8 mouse cellular contexts compared by ENCODE assay signal in genomic region chr17:46783222-46783565, GRCm38 (mm10). TPM values are rescaled to one million over a fixed set of nuclear protein-coding genes. Genes with fewer than 3 reads are reported as not detected.
DNase-seq lines count a peak whose midpoint lies in the region; ATAC-seq and TF ChIP-seq lines count a peak whose summit lies in the region.

No protein-coding gene starts in this region.

- H3K79me2 ChIP-seq in macrophage (ENCODE audit: inconsistent target) = peaks cover 39% of the 10 kb centered on the region

- H3K27me3 ChIP-seq in heart, embryonic 11.5 days (ENCODE audit: control insufficient read depth, insufficient read depth, low read length) = no peaks in the 10 kb centered on the region
- no peaks in the 10 kb centered on the region for H3K27me3 ChIP-seq in forebrain, embryonic 16.5 days (replicated peaks; ENCODE audit: control insufficient read depth, insufficient read depth, low read length)

- intact Hi-C loops in heart, postnatal 25 days (cut with DNase I) = loop anchor here (2.0 kb wide), 1 partner anchor 104 kb away; no protein-coding TSS in a partner anchor

- no peak; the same call in 1 of the 2 replicates for ATAC-seq in heart, embryonic 11.5 days (replicated peaks; ENCODE audit: insufficient number of reproducible peaks, low FRiP score, low TSS enrichment)
- ATAC-seq in forebrain, embryonic 16.5 days = no peak; the same call in 1 of the 2 replicates

- DNase-seq in heart, postnatal 25 days (ENCODE audit: low spot score) = no peak
- DNase-seq in ES-E14 (ENCODE audit: low read depth, low spot score) = no peak
- no peak for DNase-seq in natural killer cell, adult 2 months (ENCODE audit: low spot score in 2 of 2)
- no peak for DNase-seq in layer of hippocampus, adult 9-11 months
- no peak for DNase-seq in cerebellum, postnatal 25 days

- 79% methylated on average over 2 of the region's 2 CpGs for WGBS in heart, embryonic 11.5 days (ENCODE audit: insufficient replicate concordance)
- WGBS in forebrain, embryonic 16.5 days = 73% methylated on average over 2 of the region's 2 CpGs
- 94% methylated on average over 2 of the region's 2 CpGs for WGBS in macrophage (ENCODE audit: missing documents)

- H3K4me3 ChIP-seq in heart, embryonic 11.5 days (ENCODE audit: low read depth, low read length) = peak overlapping the region; percentile 77
- peak overlapping the region; percentile 18 to 82; a peak in 2 of 4 replicates for H3K4me3 ChIP-seq in ES-E14 (ENCODE audit: insufficient read depth in 1 of 2, low read depth in 1 of 2, low read length in 2 of 2, poor library complexity in 1 of 2, severe bottlenecking in 1 of 2)
- H3K4me3 ChIP-seq in forebrain, embryonic 16.5 days (replicated peaks; ENCODE audit: low read length) = peak overlapping the region; percentile 76
- peak overlapping the region; percentile 80 for H3K4me3 ChIP-seq in macrophage (ENCODE audit: inconsistent target)

- in situ Hi-C loops in ES-E14 (cut with MboI; ENCODE audit: low sequenced_read_pairs in 2 of 2, unreplicated experiment in 2 of 2) = no loop called here

- H3K4me1 ChIP-seq in heart, embryonic 11.5 days (ENCODE audit: control insufficient read depth, insufficient read depth, low read length) = no peaks in the 10 kb centered on the region
- peaks cover 4 to 10% of the 10 kb centered on the region in 2 experiments for H3K4me1 ChIP-seq in ES-E14 (ENCODE audit: control insufficient read depth in 2 of 2, insufficient read depth in 2 of 2, low read length in 2 of 2, poor library complexity in 1 of 2)
- H3K4me1 ChIP-seq in forebrain, embryonic 16.5 days (replicated peaks; ENCODE audit: control insufficient read depth, insufficient read depth, low read length) = peaks cover 9% of the 10 kb centered on the region

- H3K9me3 ChIP-seq in heart, embryonic 11.5 days (replicated peaks; ENCODE audit: control insufficient read depth, low read length) = no peaks in the 10 kb centered on the region
- no peaks in the 10 kb centered on the region for H3K9me3 ChIP-seq in ES-E14 (ENCODE audit: control insufficient read depth, insufficient read depth, low read depth, low read length)
- H3K9me3 ChIP-seq in forebrain, embryonic 16.5 days (ENCODE audit: control insufficient read depth, low read length) = no peaks in the 10 kb centered on the region

- no peak overlapping the region for H3K9ac ChIP-seq in heart, embryonic 11.5 days (ENCODE audit: low read depth, low read length)
- peak overlapping the region; percentile 27; the same call in 1 of the 2 replicates for H3K9ac ChIP-seq in ES-E14 (ENCODE audit: insufficient read depth, low read depth, low read length, poor library complexity, severe bottlenecking)
- no peak overlapping the region for H3K9ac ChIP-seq in forebrain, embryonic 16.5 days (replicated peaks; ENCODE audit: low read depth, low read length)

- peak overlapping the region; percentile 69 for H3K4me2 ChIP-seq in heart, embryonic 11.5 days
- peak overlapping the region; percentile 60 for H3K4me2 ChIP-seq in forebrain, embryonic 16.5 days (ENCODE audit: low read length)

- H3K27ac ChIP-seq in heart, embryonic 11.5 days (ENCODE audit: low read depth, low read length) = peak overlapping the region; percentile 85; the same call in 1 of the 2 replicates
- H3K27ac ChIP-seq in ES-E14 (ENCODE audit: insufficient read depth, low read depth, low read length, poor library complexity, severe bottlenecking) (no peak overlapping the region; the same call in 1 of the 2 replicates), macrophage (no peak overlapping the region)
- peak overlapping the region; percentile 94; the same call in 1 of the 2 replicates for H3K27ac ChIP-seq in forebrain, embryonic 16.5 days (ENCODE audit: low read length)

- peaks cover 19% of the 10 kb centered on the region for H3K36me3 ChIP-seq in heart, embryonic 11.5 days (ENCODE audit: control insufficient read depth, insufficient read depth, low read length)
- peaks cover 27% of the 10 kb centered on the region for H3K36me3 ChIP-seq in ES-E14 (ENCODE audit: control insufficient read depth, insufficient read depth, low read length, poor library complexity, severe bottlenecking)
- H3K36me3 ChIP-seq in forebrain, embryonic 16.5 days (ENCODE audit: control insufficient read depth, insufficient read depth) = peaks cover 14% of the 10 kb centered on the region
- peaks cover 25% of the 10 kb centered on the region for H3K36me3 ChIP-seq in macrophage (ENCODE audit: inconsistent target)

TF ChIP-seq in ES-E14, 5 proteins besides CTCF, POLR2A, EP300 and RAD21:
- TF ChIP-seq HCFC1 (IDR thresholded peaks at IDR 0.05; ENCODE audit: borderline replicate concordance, insufficient read depth, low read length) = 0 out of 2 replicates have a peak, but pooled peaks have one; percentile 5
- 0 out of 2 replicates have a peak, but pooled peaks have one; percentile 0 for TF ChIP-seq ZNF384 (IDR thresholded peaks at IDR 0.05; ENCODE audit: low read depth, low read length)
- no peak for TF ChIP-seq CHD2 (IDR thresholded peaks at IDR 0.05; ENCODE audit: low read depth, low read length)

RNA-seq across cellular contexts. Expression of gene Rpl7l1, which starts 0.7 kb away (rescaled TPM):
- polyA plus RNA-seq in heart, embryonic 11.5 days (2014; fragmentation: Nextera tagmentation; extraction: Ambion mirVana) = 115 and 116 TPM in 2 replicates
- 10 to 100 TPM; 56.0 to 58.6 TPM for total RNA-seq in heart, postnatal 25 days (2021)
- 132 and 179 TPM in 2 replicates for total RNA-seq in ES-E14 (2012; rRNA removed)
- polyA plus RNA-seq in forebrain, embryonic 16.5 days (2015; fragmentation: Nextera tagmentation; extraction: Ambion mirVana) = 107 and 115 TPM in 2 replicates
- total RNA-seq in macrophage (2018; cell fraction: chromatin; rRNA removed) = 10 to 100 TPM; 16.7 to 71.0 (median 37.8) TPM
- 10 to 100 TPM; 50.7 to 93.7 (median 70.4) TPM for total RNA-seq in macrophage (2018; cell fraction: cytosol; rRNA removed)
- total RNA-seq in macrophage (2018; cell fraction: nucleus; rRNA removed) = 10 to 100 TPM; 17.2 to 62.0 (median 29.1) TPM
- polyA plus RNA-seq in macrophage (2018) = 64.6 to 81.8 TPM (median 70.4 TPM) in 3 replicates

RNA-seq across cellular contexts. Expression of gene 2310039H08Rik, which starts 10.8 kb away (rescaled TPM):
- 43.9 and 45.3 TPM in 2 replicates for polyA plus RNA-seq in heart, embryonic 11.5 days (2014; fragmentation: Nextera tagmentation; extraction: Ambion mirVana)
- total RNA-seq in heart, postnatal 25 days (2021) = 10 to 100 TPM; 26.1 to 28.2 TPM
- total RNA-seq in ES-E14 (2012; rRNA removed) = 19.5 and 21.4 TPM in 2 replicates
- 52.8 and 56.0 TPM in 2 replicates for polyA plus RNA-seq in forebrain, embryonic 16.5 days (2015; fragmentation: Nextera tagmentation; extraction: Ambion mirVana)
- 1 to 10 TPM in 17 of 26 experiments, not detected in 9; 1.2 to 7.5 (median 2.4) TPM for total RNA-seq in macrophage (2018; cell fraction: chromatin; rRNA removed)
- total RNA-seq in macrophage (2018; cell fraction: cytosol; rRNA removed) = 10 to 100 TPM in 7 of 26 experiments, 1 to 10 TPM in 19; 5.7 to 10.9 (median 8.3) TPM
- 10 to 100 TPM in 2 of 26 experiments, 1 to 10 TPM in 23, not detected in 1; 1.0 to 10.7 (median 3.2) TPM for total RNA-seq in macrophage (2018; cell fraction: nucleus; rRNA removed)
- polyA plus RNA-seq in macrophage (2018) = 7.4 to 12.7 TPM (median 10.2 TPM) in 3 replicates

RNA-seq across cellular contexts. Expression of gene Ptcra, which starts 19.7 kb away (rescaled TPM):
- polyA plus RNA-seq in heart, embryonic 11.5 days (2014; fragmentation: Nextera tagmentation; extraction: Ambion mirVana) = 0.24 and 0.34 TPM in 2 replicates
- not detected for total RNA-seq in heart, postnatal 25 days (2021)
- 1.8 and 2.2 TPM in 2 replicates for total RNA-seq in ES-E14 (2012; rRNA removed)
- polyA plus RNA-seq in forebrain, embryonic 16.5 days (2015; fragmentation: Nextera tagmentation; extraction: Ambion mirVana) = 0.39 TPM in 1 of 2 replicates, not detected in the other
- total RNA-seq in macrophage (2018; cell fraction: chromatin; rRNA removed) = not detected
- not detected for total RNA-seq in macrophage (2018; cell fraction: cytosol; rRNA removed)
- total RNA-seq in macrophage (2018; cell fraction: nucleus; rRNA removed) = under 1 TPM in 2 of 26 experiments, not detected in 24; 0.48 to 0.56 TPM
- polyA plus RNA-seq in macrophage (2018) = not detected in 3 replicates

RNA-seq across cellular contexts. Expression of gene Cnpy3, which starts 31.2 kb away (rescaled TPM):
- polyA plus RNA-seq in heart, embryonic 11.5 days (2014; fragmentation: Nextera tagmentation; extraction: Ambion mirVana) = 46.5 and 51.9 TPM in 2 replicates
- 10 to 100 TPM; 18.8 to 20.1 TPM for total RNA-seq in heart, postnatal 25 days (2021)
- total RNA-seq in ES-E14 (2012; rRNA removed) = 69.7 and 122 TPM in 2 replicates
- 61.9 and 64.5 TPM in 2 replicates for polyA plus RNA-seq in forebrain, embryonic 16.5 days (2015; fragmentation: Nextera tagmentation; extraction: Ambion mirVana)
- 100 to 1,000 TPM in 12 of 26 experiments, 10 to 100 TPM in 14; 15.2 to 163 (median 91.1) TPM for total RNA-seq in macrophage (2018; cell fraction: chromatin; rRNA removed)
- total RNA-seq in macrophage (2018; cell fraction: cytosol; rRNA removed) = 100 to 1,000 TPM in 15 of 26 experiments, 10 to 100 TPM in 11; 67.0 to 134 (median 104) TPM
- total RNA-seq in macrophage (2018; cell fraction: nucleus; rRNA removed) = 100 to 1,000 TPM in 20 of 26 experiments, 10 to 100 TPM in 6; 27.3 to 196 (median 150) TPM
- polyA plus RNA-seq in macrophage (2018) = 79.0 to 118 TPM (median 88.6 TPM) in 3 replicates

RNA-seq across cellular contexts. Expression of gene Gnmt, which starts 54.2 kb away (rescaled TPM):
- 0.61 and 1.0 TPM in 2 replicates for polyA plus RNA-seq in heart, embryonic 11.5 days (2014; fragmentation: Nextera tagmentation; extraction: Ambion mirVana)
- total RNA-seq in heart, postnatal 25 days (2021) = 1 to 10 TPM in 1 of 2 experiments, under 1 TPM in 1; 0.92 to 2.3 TPM
- total RNA-seq in ES-E14 (2012; rRNA removed) = 1.2 and 4.3 TPM in 2 replicates
- 0.93 and 1.1 TPM in 2 replicates for polyA plus RNA-seq in forebrain, embryonic 16.5 days (2015; fragmentation: Nextera tagmentation; extraction: Ambion mirVana)
- 1 to 10 TPM in 19 of 26 experiments, under 1 TPM in 3, not detected in 4; 0.73 to 4.6 (median 2.3) TPM for total RNA-seq in macrophage (2018; cell fraction: chromatin; rRNA removed)
- total RNA-seq in macrophage (2018; cell fraction: cytosol; rRNA removed) = under 1 TPM in 15 of 26 experiments, not detected in 11; 0.10 to 0.99 (median 0.24) TPM
- 1 to 10 TPM in 19 of 26 experiments, under 1 TPM in 4, not detected in 3; 0.46 to 5.5 (median 1.9) TPM for total RNA-seq in macrophage (2018; cell fraction: nucleus; rRNA removed)
- polyA plus RNA-seq in macrophage (2018) = 0.32 TPM in 1 of 3 replicates, not detected in the others

Comparison
In these comparisons a context has a peak if more than half of its experiments do, and no peak if none do; other contexts are left out.
1. H3K27ac ChIP-seq: peak in heart, embryonic 11.5 days (single experiment) and forebrain, embryonic 16.5 days (single experiment); none in ES-E14 (single experiment) and macrophage (single experiment).
2. Peak in every context shown above with its lines, with median percentiles within 50 percentile points of each other: H3K4me3 ChIP-seq.